Mouse (Mus musculus) neural tube, embryonic 12.5 days (tissue): Measurements from ENCODE around the gene Gmfg. TPM values are rescaled to one million over a fixed set of nuclear protein-coding genes. Genes with fewer than 3 reads are reported as not detected.

Source experiments
- ATAC-seq: fragments of 200-750 bp; cut with Nextera tagmentation; 2 replicates; pipeline ENCODE4 v1.8.0; 2017; ENCODE audit warnings: low read depth, mild to moderate bottlenecking, moderate TSS enrichment, moderate library complexity; ENCODE audit not compliant: low FRiP score
- H3K27ac ChIP-seq: fragments of 300-500 bp; sonication (generic); 2 replicates; pipeline ENCODE4 v1.5.1; 2016
- H3K27me3 ChIP-seq: fragments of 300-500 bp; sonication (generic); replicated peaks from 2 replicates; pipeline ENCODE4 v1.6.1; 2016; ENCODE audit warnings: mild to moderate bottlenecking
- H3K36me3 ChIP-seq: fragments of 300-500 bp; sonication (generic); 2 replicates; pipeline ENCODE4 v1.6.1; 2016; ENCODE audit warnings: mild to moderate bottlenecking
- H3K4me1 ChIP-seq: fragments of 300-500 bp; sonication (generic); 2 replicates; pipeline ENCODE4 v1.6.1; 2016
- H3K4me2 ChIP-seq: fragments of 300-500 bp; sonication (generic); replicated peaks from 2 replicates; pipeline ENCODE4 v1.6.1; 2016; ENCODE audit warnings: mild to moderate bottlenecking
- H3K4me3 ChIP-seq: fragments of 300-500 bp; sonication (generic); 2 replicates; pipeline ENCODE4 v1.5.1; 2016
- H3K9ac ChIP-seq: fragments of 300-500 bp; sonication (generic); 2 replicates; pipeline ENCODE4 v1.6.1; 2016; ENCODE audit warnings: mild to moderate bottlenecking
- H3K9me3 ChIP-seq: fragments of 300-500 bp; sonication (generic); 2 replicates; pipeline ENCODE4 v1.6.1; 2016; ENCODE audit warnings: mild to moderate bottlenecking
- WGBS: fragments of 180-500 bp; shearing (Covaris S2); methylation state at CpG from one replicate; pipeline ENCODE4 v1.1.7; 2016; 5-methylcytosine and 5-hydroxymethylcytosine counted together
- polyA plus RNA-seq: library from polyadenylated mRNA; unstranded; fragments of >200 nt; fragmentation: Nextera tagmentation; extraction: Ambion mirVana; gene quantifications from 2 replicates; pipeline ENCODE4 v1.2.1, GENCODE M21; 2016

The Gmfg gene
- polyA plus RNA-seq, 1 experiment from 2014 or later: 8.1 TPM

DNA sequence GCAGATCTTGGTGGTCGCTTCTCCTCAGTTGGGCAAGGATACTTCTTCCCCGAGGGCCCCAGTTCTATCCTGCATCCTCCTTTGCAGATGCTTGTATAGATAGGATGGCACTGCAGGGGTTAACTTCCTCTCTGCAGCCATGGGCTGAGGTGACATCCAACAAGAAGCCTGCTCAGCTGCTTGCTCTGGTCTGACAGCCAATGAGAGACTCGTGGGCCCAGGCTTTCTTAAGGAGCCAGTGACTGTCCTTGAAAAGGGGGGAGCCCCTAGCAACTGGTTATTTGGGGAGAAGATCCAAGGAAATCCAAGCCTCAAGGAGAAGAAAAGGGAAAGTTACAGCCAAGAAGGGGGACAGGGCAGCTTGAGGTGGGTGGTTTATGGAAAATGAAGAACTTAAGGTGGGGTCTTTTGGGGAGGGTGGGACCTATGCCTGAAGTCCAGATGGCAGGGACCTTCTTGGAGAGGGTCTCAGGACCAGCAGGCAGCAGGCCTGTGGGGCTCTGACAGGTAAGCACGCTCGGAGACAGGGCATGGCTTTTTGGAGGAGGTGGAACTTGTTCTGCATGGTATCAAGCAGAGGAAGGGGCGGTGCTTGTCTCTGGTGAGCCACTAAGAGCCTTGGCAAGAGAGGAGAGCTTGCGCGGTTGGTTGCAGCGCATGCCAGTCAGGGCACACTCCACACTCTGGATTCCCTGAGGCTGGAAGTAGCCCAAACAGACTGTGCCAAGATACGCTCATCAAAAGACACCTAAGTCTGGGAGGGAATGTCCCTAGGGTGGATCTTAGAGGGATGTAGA is 27.4 kb downstream of the Gmfg start:
- no peak overlapping the region for H3K4me3 ChIP-seq
- peaks cover 27% of the 10 kb centered on the region for H3K27me3 ChIP-seq
- H3K4me2 ChIP-seq: peak overlapping the region; percentile 24; the same call in 1 of the 2 replicates
- no peaks in the 10 kb centered on the region for H3K9me3 ChIP-seq
- WGBS: 66% methylated on average over 10 of the region's 10 CpGs
- H3K4me1 ChIP-seq: peaks cover 14% of the 10 kb centered on the region; the same call in 1 of the 2 replicates
- peaks cover 30% of the 10 kb centered on the region for H3K36me3 ChIP-seq
- H3K9ac ChIP-seq: no peak overlapping the region
- no peak overlapping the region for H3K27ac ChIP-seq
- no peak for ATAC-seq

DNA sequence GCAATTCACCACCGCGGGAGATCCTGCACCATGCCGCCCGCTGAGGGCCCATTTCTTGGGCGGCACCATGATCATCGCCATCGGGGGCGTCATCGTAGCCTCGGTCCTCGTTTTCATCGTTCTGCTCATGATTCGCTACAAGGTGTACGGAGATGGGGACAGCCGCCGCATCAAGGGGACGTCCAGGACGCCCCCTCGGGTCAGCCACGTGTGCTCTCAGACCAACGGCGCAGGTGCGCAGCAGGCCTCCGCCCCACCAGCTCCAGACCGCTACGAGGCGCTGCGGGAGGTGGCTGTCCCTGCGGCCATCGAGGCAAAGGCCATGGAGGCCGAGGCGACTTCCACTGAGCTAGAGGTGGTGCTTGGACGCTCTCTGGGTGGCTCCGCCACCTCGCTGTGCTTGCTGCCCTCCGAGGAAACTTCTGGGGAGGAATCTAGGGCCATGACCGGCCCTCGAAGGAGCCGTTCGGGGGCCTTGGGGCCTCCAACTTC is 29.5 kb downstream of the Gmfg start:
- H3K4me1 ChIP-seq: peaks cover 14% of the 10 kb centered on the region; the same call in 1 of the 2 replicates
- H3K4me2 ChIP-seq: peak overlapping the region; percentile 81
- ATAC-seq: peak; percentile 17; the same call in 1 of the 2 replicates
- H3K9me3 ChIP-seq: no peaks in the 10 kb centered on the region
- H3K4me3 ChIP-seq: peak overlapping the region; percentile 47
- H3K36me3 ChIP-seq: peaks cover 10% of the 10 kb centered on the region
- no peak overlapping the region for H3K27ac ChIP-seq
- WGBS: 16% methylated on average over 40 of the region's 40 CpGs
- H3K27me3 ChIP-seq: peaks cover 27% of the 10 kb centered on the region
- H3K9ac ChIP-seq: peak overlapping the region; percentile 60

DNA sequence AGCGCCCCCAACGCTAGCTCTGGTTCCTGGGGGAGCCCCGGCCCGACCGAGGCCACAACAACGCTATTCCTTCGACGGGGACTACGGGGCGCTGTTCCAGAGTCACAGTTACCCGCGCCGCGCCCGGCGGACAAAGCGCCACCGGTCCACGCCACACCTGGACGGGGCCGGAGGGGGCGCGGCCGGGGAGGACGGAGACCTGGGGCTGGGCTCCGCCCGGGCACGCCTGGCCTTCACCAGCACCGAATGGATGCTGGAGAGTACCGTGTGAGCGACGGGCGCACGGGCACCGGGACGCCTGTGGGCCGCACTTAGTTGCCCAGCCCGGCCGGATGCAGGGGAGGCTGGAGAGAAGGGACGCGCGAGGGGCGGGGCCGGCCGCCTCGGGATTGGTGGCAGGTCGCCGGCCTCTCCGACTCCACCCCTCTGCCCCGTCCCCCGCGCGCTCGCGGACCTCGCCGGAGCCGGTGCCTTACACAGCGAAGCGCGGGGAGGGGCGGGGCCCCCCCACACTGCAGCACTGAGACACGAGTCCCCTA is 30.0 kb downstream of the Gmfg start:
- Histone ChIP-seq H3K4me2 (peak overlapping the region; percentile 81), H3K4me3 (peak overlapping the region; percentile 47), H3K27ac (no peak overlapping the region), H3K9me3 (no peaks in the 10 kb centered on the region), H3K9ac (peak overlapping the region; percentile 60), H3K27me3 (peaks cover 27% of the 10 kb centered on the region), H3K4me1 (peaks cover 14% of the 10 kb centered on the region; the same call in 1 of the 2 replicates), H3K36me3 (peaks cover 7% of the 10 kb centered on the region)
- ATAC-seq: peak; percentile 76
- 1% methylated on average over 63 of the region's 63 CpGs for WGBS

DNA sequence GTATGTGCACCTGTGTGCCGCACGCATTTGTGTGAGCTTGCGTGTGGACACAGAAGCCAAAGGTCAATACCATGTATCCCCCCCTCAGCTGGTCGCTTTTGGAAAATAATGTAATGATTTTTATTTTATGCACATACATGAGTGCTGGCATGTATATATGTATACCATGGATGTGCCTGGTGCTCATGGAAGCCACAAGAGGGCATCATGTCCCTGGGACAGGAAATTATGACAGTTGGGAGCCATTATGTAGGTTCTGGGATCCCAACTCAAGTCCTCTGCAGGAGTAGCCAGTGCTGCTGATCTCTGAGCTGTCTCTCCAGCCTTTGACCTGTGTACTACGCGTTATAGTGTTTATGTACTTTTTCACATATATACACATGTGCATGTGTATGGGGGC is 38.9 kb downstream of the Gmfg start:
- H3K9me3 ChIP-seq: no peaks in the 10 kb centered on the region
- WGBS: 90% methylated on average over 6 of the region's 6 CpGs
- no peaks in the 10 kb centered on the region for H3K4me1 ChIP-seq
- no peak overlapping the region for H3K9ac ChIP-seq
- H3K4me3 ChIP-seq: no peak overlapping the region
- ATAC-seq: no peak
- no peak overlapping the region for H3K27ac ChIP-seq
- H3K36me3 ChIP-seq: no peaks in the 10 kb centered on the region
- no peaks in the 10 kb centered on the region for H3K27me3 ChIP-seq
- no peak overlapping the region for H3K4me2 ChIP-seq

DNA sequence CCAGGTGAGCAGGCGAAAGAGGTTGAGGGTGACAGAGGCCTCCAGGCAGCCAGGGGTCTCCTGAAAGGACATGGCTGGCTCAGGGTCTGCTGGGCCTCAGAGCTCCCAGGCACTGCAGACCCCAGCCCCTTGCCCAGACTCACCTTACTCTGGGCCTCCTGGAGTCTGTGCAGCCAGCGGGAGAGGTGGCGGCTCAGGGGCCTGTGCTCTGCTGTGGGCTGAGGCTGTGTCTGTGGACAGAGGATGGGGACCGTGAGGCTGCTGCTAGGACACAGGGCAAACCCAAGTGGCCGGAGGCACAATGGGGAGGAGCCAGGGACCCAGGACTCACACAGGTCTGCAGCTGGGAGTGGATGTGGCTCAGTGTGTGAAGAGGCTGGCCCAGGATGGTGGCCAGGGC is 40.1 kb downstream of the Gmfg start:
- Histone ChIP-seq H3K9me3 (no peaks in the 10 kb centered on the region), H3K27me3 (no peaks in the 10 kb centered on the region), H3K4me3 (no peak overlapping the region), H3K4me2 (no peak overlapping the region), H3K4me1 (no peaks in the 10 kb centered on the region), H3K36me3 (no peaks in the 10 kb centered on the region), H3K27ac (no peak overlapping the region), H3K9ac (no peak overlapping the region)
- ATAC-seq: no peak
- WGBS: 85% methylated on average over 5 of the region's 5 CpGs

DNA sequence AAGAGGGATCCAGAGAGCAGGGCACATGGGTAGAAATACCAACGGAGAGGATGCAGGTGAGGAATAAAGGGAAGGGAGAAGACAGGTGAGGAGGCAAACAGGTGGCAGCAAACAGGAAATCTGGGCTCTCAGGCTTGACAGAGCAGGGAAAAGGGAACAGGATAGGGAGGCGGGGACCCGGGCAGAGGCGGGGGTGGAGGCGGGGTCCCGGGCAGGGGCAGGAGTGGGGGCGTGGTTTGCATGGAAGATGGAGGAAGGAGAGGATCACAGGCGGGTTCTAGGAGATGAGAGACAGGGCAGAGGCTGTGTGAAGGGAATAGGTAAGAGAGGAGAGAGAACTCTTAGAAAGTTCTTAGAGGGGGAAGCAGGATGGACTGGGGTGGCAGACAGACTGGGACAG is 41.6 kb downstream of the Gmfg start:
- no peak overlapping the region for H3K9ac ChIP-seq
- H3K36me3 ChIP-seq: no peaks in the 10 kb centered on the region
- no peaks in the 10 kb centered on the region for H3K4me1 ChIP-seq
- no peak overlapping the region for H3K27ac ChIP-seq
- no peaks in the 10 kb centered on the region for H3K27me3 ChIP-seq
- WGBS: 10% methylated on average over 8 of the region's 8 CpGs
- no peak overlapping the region for H3K4me3 ChIP-seq
- no peaks in the 10 kb centered on the region for H3K9me3 ChIP-seq
- H3K4me2 ChIP-seq: no peak overlapping the region
- ATAC-seq: no peak

DNA sequence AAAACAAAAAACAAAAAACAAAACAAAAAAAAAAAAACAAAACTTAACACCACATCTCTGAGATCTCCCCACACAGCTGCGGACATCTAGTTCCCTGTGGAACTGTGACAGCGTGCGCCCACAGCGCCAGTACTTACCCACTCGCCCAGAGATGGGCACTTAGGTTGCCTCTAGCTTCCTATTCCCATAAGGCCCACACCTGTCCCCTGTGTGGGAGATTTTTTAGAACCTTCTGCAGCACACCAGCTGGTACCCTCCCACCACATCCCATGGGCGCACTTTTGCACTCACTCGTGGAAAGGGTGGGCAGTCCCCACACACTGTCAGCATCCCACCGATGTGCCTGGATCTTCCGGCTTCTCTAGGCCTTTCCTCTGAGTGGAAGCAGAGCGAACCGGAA is 45.6 kb downstream of the Gmfg start:
- whole genome bisulfite sequencing: 86% methylated on average over 11 of the region's 11 CpGs
- H3K4me2 ChIP-seq: no peak overlapping the region

DNA sequence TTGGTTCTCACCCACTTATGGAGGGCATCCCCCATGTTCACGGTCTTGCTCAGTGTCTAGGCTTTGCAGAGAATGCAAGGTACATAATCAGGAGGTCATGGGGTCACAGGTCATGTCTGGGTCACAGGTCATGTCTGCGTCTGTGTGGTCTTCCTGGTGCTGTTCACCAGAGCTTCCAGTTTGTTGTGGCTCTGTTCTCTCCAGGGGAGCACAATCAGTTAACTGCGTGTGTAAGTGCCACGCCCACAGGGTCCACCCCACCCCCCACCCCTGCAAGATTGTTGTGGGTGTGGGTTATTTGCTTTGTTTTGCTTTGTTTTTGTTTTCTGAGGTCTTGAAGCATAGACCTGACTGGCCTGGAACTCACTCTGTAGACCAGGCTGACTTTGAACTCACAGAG is 46.9 kb downstream of the Gmfg start:
- no peak overlapping the region for H3K9ac ChIP-seq
- H3K27ac ChIP-seq: no peak overlapping the region
- 13% methylated on average over 4 of the region's 4 CpGs for WGBS
- H3K4me1 ChIP-seq: peaks cover 6% of the 10 kb centered on the region; the same call in 1 of the 2 replicates
- H3K36me3 ChIP-seq: no peaks in the 10 kb centered on the region
- H3K9me3 ChIP-seq: no peaks in the 10 kb centered on the region
- H3K4me3 ChIP-seq: no peak overlapping the region
- H3K4me2 ChIP-seq: no peak overlapping the region
- ATAC-seq: no peak
- peaks cover 7% of the 10 kb centered on the region; the same call in 1 of the 2 replicates for H3K27me3 ChIP-seq

More for the DNA sequence above, 45.6 kb downstream of the Gmfg start:
- H3K36me3 ChIP-seq: no peaks in the 10 kb centered on the region
- no peaks in the 10 kb centered on the region for H3K9me3 ChIP-seq
- peaks cover 3% of the 10 kb centered on the region; the same call in 1 of the 2 replicates for H3K27me3 ChIP-seq
- ATAC-seq: no peak
- H3K9ac ChIP-seq: no peak overlapping the region
- no peak overlapping the region for H3K4me3 ChIP-seq
- H3K27ac ChIP-seq: no peak overlapping the region
- H3K4me1 ChIP-seq: peaks cover under 1% of the 10 kb centered on the region; the same call in 1 of the 2 replicates

DNA sequence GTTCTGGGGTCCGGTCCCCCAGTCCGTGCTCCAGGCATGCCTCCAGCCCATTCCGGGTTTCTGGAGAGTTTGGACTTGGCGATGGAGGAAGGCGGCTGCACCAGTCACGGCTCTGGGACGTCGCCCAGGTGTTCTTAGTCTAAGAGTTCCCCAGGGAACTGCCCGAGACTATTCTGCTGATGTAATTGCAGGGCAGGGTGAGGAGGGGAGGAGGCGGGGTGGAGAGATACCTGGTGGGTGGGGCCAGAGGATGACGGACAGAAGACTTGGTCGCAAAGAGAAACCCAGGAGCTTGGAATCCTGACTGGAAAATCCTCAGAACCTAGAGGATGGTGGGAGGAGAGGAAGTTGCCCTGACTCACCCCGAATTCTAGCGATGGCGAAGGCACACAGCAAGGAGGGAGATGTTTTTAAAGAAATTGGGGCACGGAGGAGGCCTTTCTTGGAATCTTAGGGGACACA is 50.8 kb downstream of the Gmfg start:
- H3K4me1 ChIP-seq: peaks cover 6% of the 10 kb centered on the region; the same call in 1 of the 2 replicates
- no peak overlapping the region for H3K9ac ChIP-seq
- peak overlapping the region; percentile 39 for H3K4me2 ChIP-seq
- no peak overlapping the region for H3K27ac ChIP-seq
- 3% methylated on average over 16 of the region's 16 CpGs for WGBS
- H3K9me3 ChIP-seq: no peaks in the 10 kb centered on the region
- no peak overlapping the region for H3K4me3 ChIP-seq
- H3K36me3 ChIP-seq: no peaks in the 10 kb centered on the region
- no peak for ATAC-seq
- peaks cover 7% of the 10 kb centered on the region; the same call in 1 of the 2 replicates for H3K27me3 ChIP-seq

DNA sequence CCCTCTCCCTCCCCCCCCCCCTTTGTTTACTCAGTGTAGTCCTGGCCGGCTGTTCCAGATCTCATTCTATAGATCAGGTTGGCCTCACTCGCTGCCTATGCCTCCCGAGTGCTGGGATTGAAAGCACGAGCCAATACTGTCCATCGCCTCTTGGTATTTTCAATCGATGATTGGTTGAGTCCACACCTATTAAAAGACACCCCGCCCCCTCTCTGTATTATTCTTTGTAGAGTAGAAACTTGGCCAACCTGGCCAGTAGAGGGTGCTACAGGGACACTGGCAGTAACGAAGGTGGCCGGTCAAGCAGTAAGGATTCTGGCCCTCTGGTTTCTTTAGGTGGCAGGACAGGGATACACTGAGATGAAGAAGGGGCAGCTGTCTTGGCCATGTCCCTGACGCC is 53.2 kb downstream of the Gmfg start:
- Histone ChIP-seq H3K27ac (no peak overlapping the region), H3K4me3 (no peak overlapping the region), H3K4me2 (peak overlapping the region; percentile 12; the same call in 1 of the 2 replicates), H3K36me3 (no peaks in the 10 kb centered on the region), H3K27me3 (peaks cover 7% of the 10 kb centered on the region; the same call in 1 of the 2 replicates), H3K4me1 (peaks cover 6% of the 10 kb centered on the region; the same call in 1 of the 2 replicates), H3K9ac (no peak overlapping the region), H3K9me3 (no peaks in the 10 kb centered on the region)
- no peak for ATAC-seq
- WGBS: 3% methylated on average over 10 of the region's 10 CpGs

DNA sequence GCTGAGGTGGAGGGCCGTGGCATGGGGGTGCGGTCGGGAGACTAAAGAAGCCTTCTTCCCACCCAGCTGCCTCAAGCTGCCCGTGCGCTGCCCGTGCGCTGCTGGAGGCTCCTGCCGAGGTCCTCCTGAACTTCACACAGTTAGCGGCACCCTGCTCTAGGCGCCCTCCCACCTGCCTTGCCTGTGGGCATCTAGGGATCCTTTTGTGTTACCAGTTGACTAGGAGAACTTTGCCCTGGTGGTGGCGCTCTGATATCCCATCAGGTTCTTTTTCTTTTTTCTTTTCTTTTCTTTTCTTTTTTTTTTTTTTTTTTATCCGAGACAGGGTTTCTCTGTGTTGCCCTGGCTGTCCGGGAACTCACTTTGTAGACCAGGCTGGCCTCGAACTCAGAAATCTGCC is 53.7 kb downstream of the Gmfg start:
- no peaks in the 10 kb centered on the region for H3K36me3 ChIP-seq
- peak overlapping the region; percentile 12; the same call in 1 of the 2 replicates for H3K4me2 ChIP-seq
- 41% methylated on average over 14 of the region's 14 CpGs for WGBS
- H3K27ac ChIP-seq: no peak overlapping the region
- no peak overlapping the region for H3K4me3 ChIP-seq
- peaks cover 6% of the 10 kb centered on the region; the same call in 1 of the 2 replicates for H3K4me1 ChIP-seq
- H3K27me3 ChIP-seq: peaks cover 7% of the 10 kb centered on the region; the same call in 1 of the 2 replicates
- no peaks in the 10 kb centered on the region for H3K9me3 ChIP-seq
- no peak for ATAC-seq
- no peak overlapping the region for H3K9ac ChIP-seq

DNA sequence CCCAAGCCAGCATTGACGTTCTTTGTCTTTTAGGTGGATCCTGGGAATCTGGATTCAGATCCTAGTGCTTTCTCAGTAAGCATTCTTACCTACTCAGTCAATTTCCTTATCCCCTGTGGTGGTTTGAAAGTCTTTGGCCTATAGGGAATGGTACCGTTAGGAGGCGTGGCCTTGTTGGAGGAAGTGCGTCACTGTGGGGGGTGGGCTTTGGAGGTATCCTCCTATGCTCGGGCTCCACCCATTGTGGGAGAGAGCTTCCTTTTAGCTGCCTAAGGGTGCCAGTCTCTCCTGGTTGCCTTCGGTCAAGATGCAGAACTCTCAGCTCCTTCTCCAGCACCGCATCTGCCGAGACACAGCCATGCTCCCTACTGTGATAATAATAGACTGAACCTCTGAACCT is 55.1 kb downstream of the Gmfg start:
- peaks cover 6% of the 10 kb centered on the region; the same call in 1 of the 2 replicates for H3K4me1 ChIP-seq
- no peaks in the 10 kb centered on the region for H3K36me3 ChIP-seq
- H3K4me3 ChIP-seq: no peak overlapping the region
- H3K9ac ChIP-seq: no peak overlapping the region
- ATAC-seq: no peak
- no peak overlapping the region for H3K4me2 ChIP-seq
- no peaks in the 10 kb centered on the region for H3K9me3 ChIP-seq
- peaks cover 7% of the 10 kb centered on the region; the same call in 1 of the 2 replicates for H3K27me3 ChIP-seq
- no peak overlapping the region for H3K27ac ChIP-seq
- WGBS: 85% methylated on average over 8 of the region's 8 CpGs
